ENCODE assay signal across 16 mouse cellular contexts in genomic region chr3:148696555-148696954, GRCm38 (mm10).
"Had no signal": no experiment of that assay in that cellular context is flagged by ENCODE, and none has a peak within 500 bp of the region (broad histone marks: within the 10 kb centered on the region; RNA-seq: fewer than 3 reads in every experiment).

No protein-coding gene starts in this region.

- H3K4me3 ChIP-seq: limb, embryonic 15.5 days; liver, embryonic 13.5 days; lung, embryonic 15.5 days; midbrain, embryonic 12.5 days; neural tube, embryonic 15.5 days; stomach, embryonic 15.5 days had no signal

- H3K9me3 ChIP-seq: limb, embryonic 15.5 days; liver, embryonic 13.5 days; lung, embryonic 15.5 days; midbrain, embryonic 12.5 days; neural tube, embryonic 15.5 days; stomach, embryonic 15.5 days had no signal

- H3K36me3 ChIP-seq: limb, embryonic 15.5 days; liver, embryonic 13.5 days; lung, embryonic 15.5 days; midbrain, embryonic 12.5 days; neural tube, embryonic 15.5 days; stomach, embryonic 15.5 days had no signal

- H3K27ac ChIP-seq: hindbrain, postnatal 0 days; limb, embryonic 15.5 days; liver, embryonic 13.5 days; lung, embryonic 15.5 days; midbrain, embryonic 12.5 days; neural tube, embryonic 15.5 days; stomach, embryonic 15.5 days had no signal

- H3K4me2 ChIP-seq: limb, embryonic 15.5 days; liver, embryonic 13.5 days; lung, embryonic 15.5 days; midbrain, embryonic 12.5 days; neural tube, embryonic 15.5 days; stomach, embryonic 15.5 days had no signal

- DNase-seq: kidney, adult 11 months; kidney, postnatal 10 days; kidney, postnatal 4 days; left cerebral cortex, postnatal 4 days; liver, embryonic 13.5 days; liver, postnatal 0 days; lung, postnatal 14 days; retina, postnatal 1 day; right cerebral cortex, postnatal 4 days had no signal

- H3K4me1 ChIP-seq: limb, embryonic 15.5 days; liver, embryonic 13.5 days; lung, embryonic 15.5 days; midbrain, embryonic 12.5 days; neural tube, embryonic 15.5 days; stomach, embryonic 15.5 days had no signal

- H3K9ac ChIP-seq: limb, embryonic 15.5 days; liver, embryonic 13.5 days; liver, postnatal 0 days; lung, embryonic 15.5 days; midbrain, embryonic 12.5 days; neural tube, embryonic 15.5 days; stomach, embryonic 15.5 days had no signal

- ATAC-seq: hindbrain, postnatal 0 days; liver, postnatal 0 days; midbrain, embryonic 16.5 days had no signal

- H3K27me3 ChIP-seq: limb, embryonic 15.5 days; liver, embryonic 13.5 days; lung, embryonic 15.5 days; midbrain, embryonic 12.5 days; neural tube, embryonic 15.5 days; stomach, embryonic 15.5 days had no signal
